Mouse (Mus musculus): ENCODE data around the gene Ide. TPM values are rescaled to one million over a fixed set of nuclear protein-coding genes. Genes with fewer than 3 reads are reported as not detected.

Gene Ide
- total RNA-seq (2021): 10 to 100 TPM; 55.4 to 58.1 TPM
- long read RNA-seq, experiment 1, full-length matches to known transcripts: 39 of 51 reads
- long read RNA-seq, experiment 1, partial matches to known transcripts: 8 of 51 reads
- long read RNA-seq, experiment 1, other reads (novel, unspliced or antisense): 4 of 51 reads
- long read RNA-seq, experiment 2, full-length matches to known transcripts: 17 of 19 reads
- long read RNA-seq, experiment 2, partial matches to known transcripts: 0 of 19 reads
- long read RNA-seq, experiment 2, other reads (novel, unspliced or antisense): 2 of 19 reads

DNA sequence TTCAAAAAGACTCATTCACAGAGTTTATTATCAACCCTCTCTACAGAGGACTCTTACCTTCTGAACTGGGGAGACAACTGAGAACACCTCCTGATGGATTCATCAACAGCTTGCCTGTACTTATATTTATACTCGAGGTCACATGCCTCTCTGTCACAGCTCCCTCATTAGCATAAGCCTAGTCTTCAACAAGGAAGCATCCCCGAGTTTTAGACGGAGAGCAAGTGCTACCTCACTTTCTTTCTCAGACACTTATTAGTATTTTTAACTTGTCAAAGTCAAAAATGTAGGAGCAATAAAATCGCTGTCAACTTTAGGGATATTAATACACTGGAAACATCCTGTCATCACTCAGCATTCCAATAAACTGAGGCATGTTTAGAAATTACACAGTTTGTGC, at the start of gene Ide:
TSS of gene Ide (minus strand) at position 101 of the 400 bp plus-strand sequence.
- DNase-seq (ENCODE audit: low spot score in 2 of 2): no peak

DNA sequence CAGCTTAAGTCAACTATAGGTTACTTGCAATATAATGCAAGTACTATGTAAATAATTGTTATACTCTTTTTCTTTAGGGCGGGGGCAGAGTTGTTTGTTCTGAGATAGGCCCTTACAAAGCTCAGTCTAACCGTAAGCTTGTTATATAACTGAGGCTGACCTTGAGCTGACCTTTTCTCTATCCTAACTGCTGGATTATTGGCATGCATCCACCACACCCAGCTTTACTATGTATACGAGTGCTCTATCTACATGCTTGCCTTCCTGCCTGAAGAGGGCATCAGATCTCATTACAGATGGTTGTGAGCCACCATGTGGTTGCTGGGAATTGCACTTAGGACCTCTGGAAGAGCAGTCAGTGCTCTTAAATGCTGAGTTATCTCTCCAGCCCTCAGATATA, 48.5 kb upstream of the Ide start:
- no peak for DNase-seq (ENCODE audit: low spot score in 2 of 2)

DNA sequence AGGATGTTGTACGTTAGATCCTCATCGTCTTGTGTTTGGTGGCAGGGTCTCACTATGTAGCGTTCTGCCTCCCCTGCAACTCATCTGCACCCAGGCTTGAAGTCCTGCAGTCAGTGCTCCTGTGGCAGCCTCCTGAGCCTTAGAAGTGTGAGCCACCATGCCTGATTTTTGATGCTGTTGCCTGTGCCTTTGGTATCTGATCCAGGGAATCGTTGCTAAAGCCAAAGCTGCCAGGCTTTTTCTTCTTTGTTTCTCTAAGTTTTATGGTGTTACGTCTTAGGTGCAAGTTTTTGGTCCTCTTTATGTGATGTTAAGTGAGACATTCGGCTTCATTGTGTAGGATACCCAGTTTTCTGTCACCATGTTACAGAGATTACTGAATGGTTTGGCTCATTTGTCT, 41.2 kb upstream of the Ide start:
- DNase-seq (ENCODE audit: low spot score in 2 of 2): no peak

DNA sequence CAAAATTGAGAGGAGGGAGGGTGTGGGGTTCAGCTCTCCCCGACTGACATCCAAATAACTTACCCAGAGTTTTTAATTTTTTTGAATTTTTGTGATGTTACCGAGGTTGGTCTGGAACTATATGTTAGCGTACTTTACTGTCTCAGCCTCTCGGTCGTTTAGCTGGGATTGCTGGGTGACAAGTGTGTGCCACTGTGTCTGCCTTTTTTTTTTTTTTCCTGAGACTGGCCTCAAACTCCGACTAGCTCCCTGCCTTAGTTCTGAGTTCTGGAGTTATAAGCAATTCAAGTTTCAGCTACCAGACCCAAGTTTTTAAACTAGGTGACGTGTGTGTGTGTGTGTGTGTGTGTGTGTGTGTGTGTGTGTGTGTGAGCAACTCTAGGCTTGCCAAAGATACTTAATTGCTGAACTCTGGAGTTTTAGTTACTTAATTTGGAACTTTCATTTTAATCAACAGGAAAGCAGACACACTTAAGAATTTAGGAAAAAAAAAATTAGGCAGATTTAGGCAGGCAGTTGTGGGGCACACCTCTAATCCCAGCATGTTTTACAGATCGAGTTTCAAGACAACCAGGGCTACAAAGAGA, 39.8 kb upstream of the Ide start:
- DNase-seq (ENCODE audit: low spot score in 2 of 2): no peak

DNA sequence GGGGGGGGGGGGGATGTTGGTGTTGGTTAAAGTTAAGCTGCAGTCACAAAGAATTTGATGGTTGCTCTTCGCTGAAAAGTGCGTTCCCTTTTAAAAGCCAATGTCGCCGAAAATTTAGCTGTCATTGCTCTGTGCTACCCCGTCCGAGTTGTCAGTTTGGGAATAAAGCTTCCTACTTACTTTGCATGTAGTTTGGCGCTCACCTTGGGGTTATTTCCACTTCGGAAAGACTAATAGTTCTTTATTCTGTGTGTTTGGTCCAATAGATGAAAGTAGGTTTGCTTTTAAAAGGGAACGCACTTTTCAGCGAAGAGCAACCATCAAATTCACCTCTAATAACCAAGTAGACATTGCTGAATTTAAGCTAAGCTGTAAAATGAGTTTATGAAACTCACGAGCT, 39.2 kb upstream of the Ide start:
- no peak for DNase-seq (ENCODE audit: low spot score in 2 of 2)

GRCm38 (mm10) chr19:37375755-37376615, 38.3 kb upstream of the Ide start, which contains the start of gene Kif11:
TSS of gene Kif11 (plus strand) at chr19:37376403.
- DNase-seq (ENCODE audit: low spot score in 2 of 2): peak; percentile 99

- no peak for DNase-seq (ENCODE audit: low spot score in 2 of 2)
Measured at GRCm38 (mm10) chr19:37374941-37375754, 37.5 kb upstream of the Ide start.

- no peak for DNase-seq (ENCODE audit: low spot score in 2 of 2)
Measured at GRCm38 (mm10) chr19:37370356-37370755, 32.7 kb upstream of the Ide start.

GRCm38 (mm10) chr19:37369921-37370320, 32.3 kb upstream of the Ide start:
- DNase-seq (ENCODE audit: low spot score in 2 of 2): no peak

DNA sequence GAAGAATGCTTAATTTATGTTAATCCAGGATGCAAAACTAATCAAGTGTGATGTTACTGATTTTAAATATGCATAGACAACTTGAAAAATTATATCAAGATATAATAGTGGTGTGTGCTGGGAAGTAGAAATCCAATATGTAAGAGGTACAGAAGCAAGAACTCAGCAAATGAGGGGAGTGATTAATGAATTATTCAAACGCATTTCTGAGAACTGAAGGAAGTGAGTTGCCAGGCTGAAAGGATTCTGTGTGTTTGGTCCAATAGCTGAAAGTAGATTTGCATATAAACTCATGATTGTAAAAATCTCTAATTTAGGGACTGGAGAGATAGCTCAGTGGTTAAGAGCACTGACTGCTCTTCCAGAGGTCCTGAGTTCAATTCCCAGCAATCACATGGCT, 31.3 kb upstream of the Ide start:
- DNase-seq (ENCODE audit: low spot score in 2 of 2): no peak

DNA sequence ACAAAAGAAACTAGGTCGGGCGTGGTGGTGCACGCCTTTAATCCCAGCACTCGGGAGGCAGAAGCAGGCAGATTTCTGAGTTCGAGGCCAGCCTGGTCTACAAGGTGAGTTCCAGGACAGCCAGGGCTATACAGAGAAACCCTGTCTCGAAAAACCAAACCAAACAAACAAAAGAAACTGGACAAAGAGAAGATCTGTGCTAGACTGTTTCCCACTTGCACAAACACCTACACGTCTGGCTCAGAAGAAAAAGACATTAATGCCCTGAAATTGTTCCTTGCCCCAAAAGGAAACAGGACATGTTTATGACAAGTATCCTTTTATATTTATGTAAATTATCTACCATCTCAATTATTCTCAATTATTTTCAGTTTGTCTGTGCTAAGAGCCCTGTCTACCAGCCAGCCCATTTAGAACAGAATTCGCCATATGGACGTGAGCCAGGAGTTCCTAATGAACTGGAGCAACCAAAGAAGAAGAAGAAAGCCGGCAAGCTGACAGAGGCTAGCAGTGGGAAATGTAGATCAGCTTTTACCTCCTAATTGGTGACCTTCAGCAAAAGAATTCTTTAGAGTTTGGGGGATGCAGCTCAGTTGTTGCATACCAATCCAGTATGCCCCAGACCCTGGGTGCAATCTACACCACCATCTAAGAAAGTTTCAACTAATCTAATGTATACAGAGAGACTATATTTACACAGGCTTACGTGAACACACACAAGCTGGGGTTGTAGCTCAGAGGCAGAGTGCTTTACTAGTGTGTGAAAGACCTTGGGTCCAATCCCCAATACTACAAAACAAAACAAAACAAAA, 25.7 kb upstream of the Ide start:
- peak; percentile 10 to 41 for DNase-seq (ENCODE audit: low spot score in 2 of 2)

DNA sequence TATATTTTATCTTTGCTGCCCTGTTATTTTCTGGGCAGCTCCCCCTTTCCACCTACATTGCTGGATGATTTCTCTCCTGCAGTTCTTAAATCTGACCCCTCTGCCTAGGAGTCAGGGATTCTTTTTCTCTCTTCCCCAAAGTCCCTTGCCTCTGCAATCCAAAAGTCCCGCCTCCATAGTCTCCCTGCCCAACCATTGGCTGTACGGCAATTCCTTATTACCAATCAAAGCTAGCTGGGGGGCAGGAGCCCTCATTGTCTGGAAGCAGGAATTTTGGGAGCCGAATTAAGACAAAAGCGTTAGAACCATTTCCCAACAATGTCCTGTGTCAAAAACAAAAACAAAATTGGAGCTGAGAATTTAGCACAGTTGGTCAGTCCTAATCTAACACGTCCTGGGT, 24.9 kb upstream of the Ide start:
- DNase-seq (ENCODE audit: low spot score in 2 of 2): no peak

- DNase-seq (ENCODE audit: low spot score in 2 of 2): no peak
Measured at GRCm38 (mm10) chr19:37360044-37360443, 22.4 kb upstream of the Ide start.

GRCm38 (mm10) chr19:37353331-37353730, 15.7 kb upstream of the Ide start:
- no peak for DNase-seq (ENCODE audit: low spot score in 2 of 2)

DNA sequence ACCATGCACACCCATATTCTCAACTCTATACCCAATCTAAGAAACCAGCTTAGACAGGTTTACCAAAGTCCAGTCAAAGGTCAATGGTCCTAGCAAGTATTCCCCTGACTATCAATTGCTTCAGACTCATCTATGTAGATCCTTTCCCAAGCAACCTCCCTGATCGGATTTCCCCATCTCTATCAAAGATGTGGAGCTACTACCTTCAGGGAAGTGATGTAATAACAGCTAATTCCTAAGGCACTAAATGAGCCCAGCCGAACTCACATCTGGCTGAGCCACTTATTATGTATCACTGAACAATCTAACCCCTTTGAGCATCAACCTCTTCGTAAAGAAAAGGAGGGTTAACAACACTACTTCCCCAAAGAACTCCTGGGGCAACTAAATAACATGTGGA, 15.1 kb upstream of the Ide start:
- no peak for DNase-seq (ENCODE audit: low spot score in 2 of 2)

DNA sequence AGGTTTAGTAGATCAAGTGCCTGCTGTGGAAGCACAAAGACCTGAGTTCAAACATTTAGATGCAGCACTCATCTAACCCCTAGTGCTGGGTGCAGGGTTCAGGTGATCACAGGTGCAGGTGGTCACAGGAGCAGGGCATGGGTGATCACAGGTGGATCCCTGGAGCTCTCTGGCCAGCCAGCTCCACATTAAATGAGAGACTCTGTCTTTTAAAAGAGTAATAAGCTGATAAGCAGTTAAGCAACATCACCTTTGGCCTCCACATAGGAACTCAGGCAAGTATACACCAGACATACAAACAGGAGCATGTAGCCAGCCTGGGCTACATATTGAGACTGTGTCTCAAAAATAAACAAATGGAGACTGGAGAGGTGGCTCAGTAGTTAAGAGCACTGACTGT, 11.3 kb upstream of the Ide start:
- no peak for DNase-seq (ENCODE audit: low spot score in 2 of 2)

DNA sequence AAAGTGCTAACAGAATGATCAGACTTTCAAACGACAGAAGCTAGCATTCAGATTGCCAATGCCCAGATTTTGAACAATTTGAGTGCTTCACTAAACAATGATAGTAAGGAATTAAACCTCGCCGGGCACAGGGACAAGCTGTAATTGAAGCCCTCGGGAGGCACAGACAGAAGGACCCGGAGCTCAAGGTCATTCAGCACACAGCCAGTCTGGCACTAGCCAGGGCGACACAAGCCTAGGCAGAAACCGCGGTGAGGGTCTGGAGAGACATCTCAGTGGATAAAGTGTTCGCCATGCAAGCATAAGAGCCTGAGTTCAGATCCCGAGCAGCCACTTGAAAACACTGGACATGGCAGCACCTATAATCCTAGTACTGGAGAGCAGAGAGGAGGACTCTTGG, 10.7 kb upstream of the Ide start:
- no peak for DNase-seq (ENCODE audit: low spot score in 2 of 2)

DNA sequence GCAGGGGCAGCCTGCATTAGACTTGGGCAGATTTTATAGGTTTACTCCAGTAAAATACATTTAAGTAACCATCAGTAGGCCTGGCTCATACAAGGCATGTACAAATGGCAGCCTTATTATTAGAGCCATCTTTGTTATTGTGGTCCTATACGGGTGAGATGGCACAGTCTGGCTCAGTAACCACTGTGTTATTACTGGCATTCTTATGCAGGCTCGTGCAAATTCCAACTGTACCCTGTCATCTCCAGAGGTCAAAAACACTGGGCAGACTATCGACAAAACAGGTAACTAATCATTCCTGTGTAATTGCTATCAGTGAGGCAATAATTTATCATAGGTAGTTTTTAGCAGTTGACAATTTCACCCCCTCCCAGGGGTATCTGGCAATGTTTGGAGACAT, 8.6 kb upstream of the Ide start:
- DNase-seq (ENCODE audit: low spot score in 2 of 2): no peak

DNA sequence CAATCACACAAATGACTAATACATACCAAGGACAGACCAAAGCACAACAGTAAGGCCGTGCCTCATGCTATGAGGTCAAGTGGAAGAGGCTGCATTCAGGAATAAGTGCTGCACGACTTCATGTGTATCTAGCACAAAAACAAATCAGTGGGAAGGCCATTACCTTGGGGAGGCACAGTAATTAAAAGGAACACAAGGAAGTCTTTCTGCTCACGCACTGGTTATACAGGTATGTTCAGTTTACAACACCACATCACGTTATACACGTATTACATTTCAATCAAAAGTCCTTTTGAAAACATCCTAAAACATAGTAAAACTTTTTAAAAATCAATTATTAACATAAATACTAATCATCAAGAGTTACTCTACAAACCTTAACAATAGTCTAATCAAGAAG, 6.2 kb upstream of the Ide start:
- DNase-seq (ENCODE audit: low spot score in 2 of 2): no peak

- DNase-seq (ENCODE audit: low spot score in 2 of 2): no peak
Measured at GRCm38 (mm10) chr19:37340931-37341330, 3.3 kb upstream of the Ide start.

DNA sequence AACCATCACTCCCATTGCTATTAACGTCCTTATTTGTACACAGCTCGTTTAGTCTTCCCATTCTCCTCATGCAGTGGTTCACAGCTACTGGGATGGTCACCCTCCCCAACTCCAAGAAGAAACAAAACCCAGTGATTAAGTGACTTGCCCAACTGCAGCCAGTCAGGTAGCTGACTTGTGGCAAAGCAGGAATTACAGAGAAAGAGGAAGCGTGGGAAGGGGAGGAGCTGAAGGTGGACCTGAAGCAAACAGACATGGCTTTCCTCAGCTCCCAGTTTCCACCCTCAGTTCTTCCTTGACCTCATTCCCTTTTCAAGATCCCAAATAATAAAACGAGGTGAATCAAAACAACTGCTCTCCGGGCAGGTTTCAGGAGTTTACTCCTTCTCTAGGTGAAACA, 2.8 kb upstream of the Ide start:
- no peak for DNase-seq (ENCODE audit: low spot score in 2 of 2)
